Mouse (Mus musculus) ZHBTc4 (cell line): ENCODE data around the gene H2-DMa.
A peak's percentile ranks its signal among the peaks of the same experiment; 100 is the strongest.

Experiments used
- DNase-seq: peaks from one replicate; pipeline ENCODE4 v3.0.0-alpha.2; 2011; ENCODE audit warnings: low read depth, low spot score

Gene H2-DMa

GRCm38 (mm10) chr17:34144960-34145371 lies 25.6 kb downstream of the H2-DMa start:
- no peak for DNase-seq

GRCm38 (mm10) chr17:34152923-34153322 lies 33.6 kb downstream of the H2-DMa start, which contains the start of gene H2-DMb1:
Gene H2-DMb1 (plus strand): TSS chr17:34153072.
- DNase-seq = peak; percentile 70

- no peak for DNase-seq
Measured at GRCm38 (mm10) chr17:34155534-34155933, 36.2 kb downstream of the H2-DMa start.

- peak; percentile 63 for DNase-seq
Measured at GRCm38 (mm10) chr17:34164202-34164895, 45.0 kb downstream of the H2-DMa start.

DNA sequence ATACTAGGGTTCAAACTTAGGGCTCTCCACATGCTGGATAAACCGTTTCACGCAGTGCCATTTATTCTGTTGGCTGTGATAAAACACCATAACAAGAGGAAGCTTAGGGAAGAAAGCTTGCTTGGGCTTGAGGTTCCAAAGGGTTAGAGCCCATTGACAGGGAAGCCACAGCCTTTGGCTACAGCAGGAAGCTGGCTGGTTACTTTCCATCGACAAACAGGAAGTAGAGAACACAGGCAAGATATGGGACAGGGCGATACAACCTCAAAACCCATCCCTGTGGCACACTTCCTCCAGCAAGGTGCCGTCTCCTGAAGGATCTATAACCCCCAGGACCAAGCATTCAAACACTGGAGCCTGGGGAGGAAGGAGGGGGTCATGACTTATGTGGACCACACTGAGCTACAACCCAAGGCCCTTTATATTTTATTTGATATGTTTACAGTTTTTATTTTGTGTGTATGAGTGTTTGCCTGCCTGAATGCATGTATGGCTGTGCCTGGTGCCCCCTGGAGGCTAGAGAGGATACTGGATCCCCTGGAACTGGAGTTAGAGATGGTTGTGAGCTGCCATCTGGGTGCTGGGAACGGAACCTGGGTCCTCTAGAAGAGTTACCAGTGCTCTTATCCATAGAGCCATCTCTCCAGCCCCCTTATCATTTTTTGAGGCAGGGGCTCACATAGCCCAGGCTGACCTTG lies 45.8 kb downstream of the H2-DMa start:
- DNase-seq = peak; percentile 50

DNA sequence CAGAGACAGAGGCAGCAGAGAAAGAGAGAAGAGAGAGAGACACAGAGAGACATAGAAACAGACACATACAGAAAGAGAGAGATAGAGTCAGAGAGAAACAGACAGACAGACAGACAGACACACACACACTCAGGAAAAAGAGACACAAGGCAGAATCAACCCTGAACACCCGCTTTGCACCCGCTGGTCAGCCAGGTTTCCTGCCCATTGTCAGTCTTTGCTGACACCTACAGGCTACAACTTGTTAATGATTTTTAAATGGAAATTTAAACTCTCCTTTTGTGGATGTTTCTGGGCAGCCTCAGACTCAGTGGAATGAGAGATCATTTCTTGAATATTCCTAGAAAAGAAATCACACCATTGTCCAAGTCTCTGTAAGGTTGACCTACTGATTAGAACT lies 49.9 kb downstream of the H2-DMa start:
- DNase-seq = peak; percentile 47

GRCm38 (mm10) chr17:34170487-34170876 lies 51.1 kb downstream of the H2-DMa start:
- no peak for DNase-seq

DNA sequence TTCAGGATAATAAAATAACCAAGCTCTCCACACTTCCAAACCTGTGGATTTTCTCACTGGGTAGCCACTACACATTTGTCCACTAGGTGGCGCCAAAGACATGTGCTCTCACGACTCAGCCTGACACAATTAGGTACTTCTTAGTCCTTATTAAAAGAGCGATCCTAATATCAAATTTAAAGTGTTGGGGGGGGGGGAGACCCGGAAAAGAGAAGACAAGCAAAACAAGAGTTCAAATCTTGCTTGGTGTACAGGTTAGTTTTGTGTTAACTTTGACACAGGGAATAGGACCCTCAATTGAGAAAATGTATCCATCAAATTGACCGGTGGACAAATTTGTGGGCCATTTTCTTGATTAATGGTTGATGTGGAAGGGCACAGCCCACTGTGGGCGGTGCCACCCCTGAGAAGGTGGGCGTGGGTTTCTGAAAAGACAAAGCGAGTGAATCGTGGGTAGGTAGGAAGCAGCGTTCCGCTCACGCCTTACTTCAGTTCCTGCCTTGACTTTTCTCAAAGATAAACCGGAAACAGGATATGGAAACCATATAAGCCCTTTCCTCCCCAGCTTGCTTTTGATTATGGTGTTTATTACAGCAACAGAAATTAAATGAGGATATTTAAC lies 51.6 kb downstream of the H2-DMa start:
- peak; percentile 71 for DNase-seq

GRCm38 (mm10) chr17:34172528-34172927 lies 53.2 kb downstream of the H2-DMa start:
- DNase-seq = peak; percentile 33

- DNase-seq = no peak
Measured at GRCm38 (mm10) chr17:34174075-34174474, 54.7 kb downstream of the H2-DMa start.

DNA sequence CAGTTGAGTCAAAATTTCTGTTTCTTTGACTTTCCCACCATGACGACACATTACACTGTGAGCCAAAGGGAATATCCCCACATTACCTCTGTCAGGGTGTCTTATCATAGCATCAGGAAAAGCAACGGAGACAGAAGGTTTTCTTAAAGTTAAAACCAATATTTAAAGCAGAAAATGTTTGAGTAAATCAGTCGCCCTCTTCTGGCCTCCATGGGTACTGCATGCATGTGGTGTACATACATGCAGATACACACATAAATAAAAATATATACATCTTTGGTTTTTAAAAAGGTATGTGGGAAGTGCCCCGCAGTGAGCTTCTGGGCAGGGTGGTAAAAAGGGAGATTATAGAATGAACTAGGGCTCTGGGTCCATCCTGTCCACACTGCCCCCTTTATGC lies 57.8 kb downstream of the H2-DMa start:
- peak; percentile 66 for DNase-seq

- no peak for DNase-seq
Measured at GRCm38 (mm10) chr17:34179019-34179418, 59.7 kb downstream of the H2-DMa start.

DNA sequence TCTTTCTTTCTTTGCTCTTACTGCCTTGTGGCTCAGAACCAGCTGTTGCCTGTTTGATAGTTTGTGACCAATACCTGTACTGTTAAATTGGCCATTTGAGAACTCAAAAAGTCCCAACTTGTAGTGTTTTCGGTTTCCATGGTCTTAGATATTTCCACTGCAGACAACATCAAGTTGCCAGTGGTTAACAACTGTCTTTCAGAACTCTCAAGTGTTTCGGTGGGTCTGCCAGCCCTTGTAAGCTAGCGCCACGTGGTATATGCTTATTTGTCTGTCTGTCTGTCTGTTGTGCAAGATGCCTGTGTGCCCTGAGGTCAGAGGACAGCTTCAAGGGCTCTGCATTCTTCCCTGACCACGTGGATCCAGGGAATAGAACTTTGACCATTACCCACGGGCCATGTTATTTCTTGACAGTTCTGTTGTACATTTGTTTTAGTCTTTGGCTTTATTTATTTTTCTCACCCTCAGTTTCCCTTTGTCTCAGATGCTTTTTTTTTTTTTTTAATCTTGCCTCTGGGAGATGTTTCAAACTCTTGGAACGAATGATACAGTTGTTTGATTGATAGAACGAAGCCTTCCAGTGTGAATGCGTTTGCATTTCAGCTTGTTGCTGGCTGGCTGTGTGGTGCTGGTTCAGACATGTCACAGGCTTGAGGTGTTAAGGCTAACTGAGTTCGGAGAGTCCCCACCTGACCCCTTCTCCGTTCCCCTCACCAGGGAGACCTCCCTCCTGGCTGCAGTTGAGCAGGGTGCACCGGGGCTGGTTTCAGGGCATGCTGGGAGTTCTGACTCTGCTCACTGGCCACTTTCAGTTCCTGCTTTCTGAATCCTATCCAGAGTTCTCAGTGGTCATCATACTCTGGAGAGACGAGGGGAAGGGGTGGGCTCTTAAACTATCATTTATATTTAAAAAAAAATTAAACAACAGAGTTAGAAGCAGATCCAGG lies 60.8 kb downstream of the H2-DMa start:
- no peak for DNase-seq

- no peak for DNase-seq
Measured at GRCm38 (mm10) chr17:34183564-34184219, 64.4 kb downstream of the H2-DMa start.

- no peak for DNase-seq
Measured at GRCm38 (mm10) chr17:34185526-34185925, 66.2 kb downstream of the H2-DMa start.

- no peak for DNase-seq
Measured at GRCm38 (mm10) chr17:34186885-34187260, 67.5 kb downstream of the H2-DMa start.

DNA sequence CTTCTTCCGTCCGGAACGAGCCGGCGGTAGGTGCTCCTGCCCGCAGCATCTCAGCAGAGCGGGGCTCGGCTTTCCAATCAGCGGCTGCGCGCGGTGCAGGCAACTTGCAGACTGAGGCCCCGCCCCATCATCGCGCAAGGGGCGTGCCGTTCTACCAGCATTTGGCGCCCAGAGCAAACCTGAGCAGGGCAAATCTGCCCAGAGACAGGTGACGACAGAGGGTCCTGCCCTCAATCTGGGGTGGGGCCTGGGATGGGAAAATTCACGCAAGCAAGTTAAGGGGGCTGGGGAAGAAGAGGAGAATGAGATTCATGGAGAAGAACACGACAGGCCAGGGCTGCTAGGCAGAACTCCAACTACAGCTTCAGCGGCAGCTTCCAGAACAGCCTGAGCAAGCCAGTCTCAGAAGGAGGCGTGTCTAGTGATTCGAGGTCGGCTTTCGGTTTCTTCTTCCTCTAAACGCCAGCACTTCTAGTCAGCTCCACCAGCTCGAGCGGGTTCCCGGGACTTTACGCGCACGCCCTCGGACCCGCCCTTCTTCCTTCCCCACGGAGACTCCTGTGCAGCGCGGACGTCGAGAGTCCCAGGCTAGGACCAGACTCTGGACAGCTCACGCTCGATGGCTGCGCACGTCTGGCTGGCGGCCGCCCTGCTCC lies 68.0 kb downstream of the H2-DMa start, which contains the start of the genes Tap1 and Psmb9:
Gene Tap1, plus strand, starts transcription at position 293 of the 656 bp plus-strand sequence.
Gene Psmb9, minus strand, starts transcription at position 504 of the 656 bp plus-strand sequence.
- peak; percentile 98 for DNase-seq

DNA sequence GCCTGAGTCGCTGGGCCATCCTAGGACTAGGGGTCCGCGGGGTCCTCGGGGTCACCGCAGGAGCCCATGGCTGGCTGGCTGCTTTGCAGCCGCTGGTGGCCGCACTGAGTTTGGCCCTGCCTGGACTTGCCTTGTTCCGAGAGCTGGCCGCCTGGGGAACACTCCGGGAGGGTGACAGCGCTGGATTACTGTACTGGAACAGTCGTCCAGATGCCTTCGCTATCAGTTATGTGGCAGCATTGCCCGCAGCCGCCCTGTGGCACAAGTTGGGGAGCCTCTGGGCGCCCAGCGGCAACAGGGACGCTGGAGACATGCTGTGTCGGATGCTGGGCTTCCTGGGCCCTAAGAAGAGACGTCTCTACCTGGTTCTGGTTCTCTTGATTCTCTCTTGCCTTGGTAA lies 68.7 kb downstream of the H2-DMa start:
- no peak for DNase-seq
